Mouse (Mus musculus): Measurements from ENCODE around the gene Gdf9. TPM values are rescaled to one million over a fixed set of nuclear protein-coding genes. Genes with fewer than 3 reads are reported as not detected.

Gene Gdf9
- total RNA-seq, 2 experiments from 2014 or later = 0.56 to 0.74 TPM

GRCm38 (mm10) chr11:53475620-53476019 lies 44.8 kb downstream of the Gdf9 start:
- no peak for DNase-seq (ENCODE audit: low spot score in 2 of 2)

- DNase-seq (ENCODE audit: low spot score in 2 of 2) = no peak
These were observed 47.0 kb downstream of the Gdf9 start for GRCm38 (mm10) chr11:53477833-53478232.

- no peak for DNase-seq (ENCODE audit: low spot score in 2 of 2)
These were observed 47.8 kb downstream of the Gdf9 start for GRCm38 (mm10) chr11:53478383-53479170.

- peak in 1 of 2 experiments; percentile 60 for DNase-seq (ENCODE audit: low spot score in 2 of 2)
These were observed 48.5 kb downstream of the Gdf9 start for GRCm38 (mm10) chr11:53479171-53479782.

GRCm38 (mm10) chr11:53479783-53480301 lies 49.0 kb downstream of the Gdf9 start, which contains the start of the genes Gm9945 and Sowaha:
Gene Gm9945, plus strand, starts transcription at chr11:53480166.
Gene Sowaha, minus strand, starts transcription at chr11:53480274.
- DNase-seq (ENCODE audit: low spot score in 2 of 2) = peak; percentile 79 to 80

- DNase-seq (ENCODE audit: low spot score in 2 of 2) = no peak
These were observed 50.4 kb downstream of the Gdf9 start for GRCm38 (mm10) chr11:53481088-53481730.

- DNase-seq (ENCODE audit: low spot score in 2 of 2) = no peak
These were observed 52.5 kb downstream of the Gdf9 start for GRCm38 (mm10) chr11:53483159-53483891.

GRCm38 (mm10) chr11:53485719-53486118 lies 54.9 kb downstream of the Gdf9 start:
- DNase-seq (ENCODE audit: low spot score in 2 of 2) = no peak

- no peak for DNase-seq (ENCODE audit: low spot score in 2 of 2)
These were observed 55.5 kb downstream of the Gdf9 start for GRCm38 (mm10) chr11:53486351-53486750.

- no peak for DNase-seq (ENCODE audit: low spot score in 2 of 2)
These were observed 56.2 kb downstream of the Gdf9 start for GRCm38 (mm10) chr11:53486822-53487594.

Small RNA genes within 50 kb of the gene (microRNA-seq; reads per million reads assigned to microRNA genes)
- gene Mir6920 = 0 to 0.20 reads per million in 2 experiments

Other genes with a start within 250 kb of the Gdf9 start
- 100 to 1,000 TPM; 178 to 180 TPM for gene Hspa4, start 130.6 kb upstream of the Gdf9 start, total RNA-seq (2021)
- 10 to 100 TPM; 11.0 to 11.8 TPM for gene Zcchc10, start 106.3 kb upstream of the Gdf9 start, total RNA-seq (2021)
- 100 to 1,000 TPM; 236 to 237 TPM for gene Aff4, start 80.2 kb upstream of the Gdf9 start, total RNA-seq (2021)
- not detected for gene Leap2, start 7.9 kb upstream of the Gdf9 start, total RNA-seq (2021)
- gene Uqcrq, start 192 bp upstream of the Gdf9 start, total RNA-seq (2021) = 100 to 1,000 TPM; 406 TPM
- gene Gm10447, start 26.1 kb downstream of the Gdf9 start, total RNA-seq (2021) = under 1 TPM; 0.13 to 0.27 TPM
- gene Shroom1, start 26.2 kb downstream of the Gdf9 start, total RNA-seq (2021) = 1 to 10 TPM; 5.7 TPM
- under 1 TPM in 1 of 2 experiments, not detected in 1; 0.62 TPM for gene Gm9837, start 39.5 kb downstream of the Gdf9 start, total RNA-seq (2021)
- gene Gm9945, start 49.1 kb downstream of the Gdf9 start, total RNA-seq (2021) = 1 to 10 TPM; 2.3 to 2.5 TPM
- gene Sowaha, start 49.3 kb downstream of the Gdf9 start, total RNA-seq (2021) = 100 to 1,000 TPM; 144 to 146 TPM
- 100 to 1,000 TPM; 262 to 269 TPM for gene Sept8, start 88.2 kb downstream of the Gdf9 start, total RNA-seq (2021)
- 100 to 1,000 TPM; 121 to 127 TPM for gene Kif3a, start 136.4 kb downstream of the Gdf9 start, total RNA-seq (2021)
- gene Il4, start 187.6 kb downstream of the Gdf9 start, total RNA-seq (2021) = not detected
- not detected for gene Il13, start 203.7 kb downstream of the Gdf9 start, total RNA-seq (2021)

All from layer of hippocampus, adult 18-20 months (tissue).